Mouse (Mus musculus): ENCODE measurements around the gene Ralgps1.

GRCm38 (mm10) chr2:33137244-33137643 lies 234.0 kb downstream of the Ralgps1 start:
- TF ChIP-seq POLR2A (IDR thresholded peaks at IDR 0.05; ENCODE audit: extremely low read depth, insufficient read depth, low read length) (no peak), CTCF (IDR thresholded peaks at IDR 0.05; ENCODE audit: extremely low read depth, insufficient read depth, low read length) (no peak)
